Mouse (Mus musculus) CH12.LX (cell line): ENCODE results near the gene Rhoq. TPM values are rescaled to one million over a fixed set of nuclear protein-coding genes. Genes with fewer than 3 reads are reported as not detected.

Experiments
- DNase-seq: peaks from one replicate; pipeline ENCODE4 v3.0.0-alpha.2; 2013; ENCODE audit errors: extremely low read depth
- H3K27ac ChIP-seq: 2 replicates; pipeline ENCODE4 v1.5.1; 2012; ENCODE audit warnings: low read depth, mild to moderate bottlenecking, control low read depth, moderate library complexity; ENCODE audit not compliant: insufficient read depth
- H3K27me3 ChIP-seq: replicated peaks from 2 replicates; pipeline ENCODE3; 2012; ENCODE audit warnings: inconsistent platforms
- H3K36me3 ChIP-seq, 2 experiments: replicated peaks in 1 of 2; 2 replicates each; pipeline versions ENCODE3 to v1.6.1; 2012; ENCODE audit warnings: inconsistent platforms in 1 of 2, low read length in 1 of 2, mild to moderate bottlenecking in 1 of 2, mixed read lengths in 1 of 2, moderate library complexity in 1 of 2; ENCODE audit not compliant: control insufficient read depth in 1 of 2, insufficient read depth in 1 of 2
- H3K4me1 ChIP-seq, 2 experiments: 2 replicates each; pipeline ENCODE4 v1.6.1; 2012; ENCODE audit warnings: inconsistent platforms in 1 of 2, moderate library complexity in 1 of 2; ENCODE audit not compliant: insufficient read depth in 2 of 2, control insufficient read depth in 1 of 2
- H3K4me2 ChIP-seq: 2 replicates; pipeline ENCODE4 v1.6.1; 2012; ENCODE audit warnings: low read depth, mild to moderate bottlenecking, control low read depth; ENCODE audit not compliant: poor library complexity, insufficient read depth, severe bottlenecking
- H3K4me3 ChIP-seq, 3 experiments: fragments of 150-350 bp in 1 of 3; sonication (generic) in 1 of 3; replicated peaks in 1 of 3; 2 replicates each; pipeline versions ENCODE3 to v1.5.1; 2011 to 2012; ENCODE audit warnings: low read depth in 2 of 3, low read length in 2 of 3, mild to moderate bottlenecking in 2 of 3, moderate library complexity in 2 of 3, control low read depth in 1 of 3, improper control_type of control experiment in 1 of 3, inconsistent platforms in 1 of 3, mixed read lengths in 1 of 3; ENCODE audit not compliant: poor library complexity in 1 of 3
- H3K79me2 ChIP-seq: replicated peaks from 2 replicates; pipeline ENCODE4 v1.6.1; 2012; ENCODE audit warnings: mild to moderate bottlenecking, moderate library complexity; ENCODE audit not compliant: control insufficient read depth, poor library complexity, insufficient read depth, severe bottlenecking; ENCODE audit errors: extremely low read depth
- H3K9ac ChIP-seq: 2 replicates; pipeline ENCODE4 v1.6.1; 2012; ENCODE audit warnings: low read depth, mild to moderate bottlenecking, control low read depth, moderate library complexity; ENCODE audit not compliant: insufficient read depth
- H3K9me3 ChIP-seq: replicated peaks from 2 replicates; pipeline ENCODE3; 2012; ENCODE audit warnings: low read length, inconsistent platforms, mixed read lengths
- BHLHE40 ChIP-seq: IDR thresholded peaks from 2 replicates; pipeline ENCODE4 v1.6.1; 2011; ENCODE audit warnings: mild to moderate bottlenecking, low read depth, low read length, improper control_type of control experiment
- CHD1 ChIP-seq: IDR thresholded peaks from 2 replicates; pipeline ENCODE4 v1.6.1; 2012; ENCODE audit warnings: low read depth, low read length, improper control_type of control experiment, inconsistent platforms
- E2F4 ChIP-seq: IDR thresholded peaks from 2 replicates; pipeline ENCODE4 v1.6.1; 2011; ENCODE audit warnings: low read depth, low read length, improper control_type of control experiment; ENCODE audit not compliant: insufficient replicate concordance
- ELF1 ChIP-seq: IDR thresholded peaks from 2 replicates; pipeline ENCODE4 v1.6.1; 2014; ENCODE audit warnings: low read depth, mild to moderate bottlenecking, inconsistent platforms, low read length, improper control_type of control experiment
- IRF4 ChIP-seq: IDR thresholded peaks from 2 replicates; pipeline ENCODE4 v1.6.1; 2014; ENCODE audit warnings: low read depth, mild to moderate bottlenecking, inconsistent platforms, low read length, improper control_type of control experiment
- JUND ChIP-seq: conservative IDR thresholded peaks from 2 replicates; pipeline ENCODE4 v1.6.1; 2011; ENCODE audit warnings: low read depth, low read length, improper control_type of control experiment
- MAFK ChIP-seq: IDR thresholded peaks from 2 replicates; pipeline ENCODE4 v1.6.1; 2011; ENCODE audit warnings: low read length, improper control_type of control experiment; ENCODE audit not compliant: insufficient replicate concordance
- MAZ ChIP-seq: IDR thresholded peaks from 2 replicates; pipeline ENCODE4 v1.6.1; 2012; ENCODE audit warnings: low read depth, mild to moderate bottlenecking, inconsistent platforms, low read length, improper control_type of control experiment, moderate library complexity
- MEF2A ChIP-seq: IDR thresholded peaks from 2 replicates; pipeline ENCODE4 v1.6.1; 2014; ENCODE audit warnings: low read depth, mild to moderate bottlenecking, inconsistent platforms, low read length, improper control_type of control experiment, borderline replicate concordance
- RAD21 ChIP-seq: IDR thresholded peaks from 2 replicates; pipeline ENCODE4 v1.6.1; 2011; ENCODE audit warnings: low read depth, mild to moderate bottlenecking, low read length, improper control_type of control experiment, moderate library complexity
- SIN3A ChIP-seq: IDR thresholded peaks from 2 replicates; pipeline ENCODE4 v1.6.1; 2012; ENCODE audit warnings: low read length, improper control_type of control experiment, inconsistent platforms
- SMC3 ChIP-seq: IDR thresholded peaks from 2 replicates; pipeline ENCODE4 v1.6.1; 2011; ENCODE audit warnings: low read depth, low read length, improper control_type of control experiment
- TCF12 ChIP-seq: IDR thresholded peaks from 2 replicates; pipeline ENCODE4 v1.6.1; 2014; ENCODE audit warnings: low read depth, mild to moderate bottlenecking, inconsistent platforms, low read length, improper control_type of control experiment
- UBTF ChIP-seq: IDR thresholded peaks from 2 replicates; pipeline ENCODE4 v1.6.1; 2012; ENCODE audit warnings: low read depth, mild to moderate bottlenecking, inconsistent platforms, low read length, improper control_type of control experiment, moderate library complexity
- ZC3H11A ChIP-seq: IDR thresholded peaks from 2 replicates; pipeline ENCODE4 v1.6.1; 2012; ENCODE audit warnings: low read depth, mild to moderate bottlenecking, inconsistent platforms, low read length, improper control_type of control experiment
- ZKSCAN1 ChIP-seq: IDR thresholded peaks from 2 replicates; pipeline ENCODE4 v1.6.1; 2012; ENCODE audit warnings: low read depth, inconsistent platforms, low read length, improper control_type of control experiment, borderline replicate concordance
- ZMIZ1 ChIP-seq: IDR thresholded peaks from 2 replicates; pipeline ENCODE4 v1.6.1; 2012; ENCODE audit warnings: low read depth, mild to moderate bottlenecking, inconsistent platforms, low read length, improper control_type of control experiment
- ZNF384 ChIP-seq: IDR thresholded peaks from 2 replicates; pipeline ENCODE4 v1.6.1; 2012; ENCODE audit warnings: low read depth, low read length, improper control_type of control experiment, inconsistent platforms
- dilution Hi-C: fragments of 300-500 bp; cut with MboI; formaldehyde crosslinking; loops from 2 replicates; pipeline ENCODE4 v1.14.3; 2020; ENCODE audit warnings: low sequenced_read_pairs; ENCODE audit not compliant: extremely low pct_unique_long_range_greater_than_20kb, extremely low pct_ligation_motif_present
- in situ Hi-C: fragments of 300-500 bp; cut with MboI; formaldehyde crosslinking; loops from 3 replicates; pipeline ENCODE4 v1.14.3; 2019; ENCODE audit warnings: low sequenced_read_pairs, low pct_ligation_motif_present, low pct_unique_long_range_greater_than_20kb, mixed read lengths
- polyA plus RNA-seq: library from polyadenylated mRNA; unstranded; fragments of >175 nt; gene quantifications from 2 replicates; pipeline ENCODE4 v1.2.1, GENCODE M21; 2012; ENCODE audit warnings: low read depth; ENCODE audit not compliant: insufficient read length
- total RNA-seq, 2 experiments: library from RNA; depleted of rRNA; stranded (reverse); fragments of 300-350 nt in 1 of 2; fragments of >200 nt in 1 of 2; gene quantifications; 2 replicates each; pipeline ENCODE4 v1.2.3; 2012 to 2014

The Rhoq gene
- total and polyA plus RNA-seq, 3 experiments: 18.8 to 24.4 (median 23.2) TPM

DNA sequence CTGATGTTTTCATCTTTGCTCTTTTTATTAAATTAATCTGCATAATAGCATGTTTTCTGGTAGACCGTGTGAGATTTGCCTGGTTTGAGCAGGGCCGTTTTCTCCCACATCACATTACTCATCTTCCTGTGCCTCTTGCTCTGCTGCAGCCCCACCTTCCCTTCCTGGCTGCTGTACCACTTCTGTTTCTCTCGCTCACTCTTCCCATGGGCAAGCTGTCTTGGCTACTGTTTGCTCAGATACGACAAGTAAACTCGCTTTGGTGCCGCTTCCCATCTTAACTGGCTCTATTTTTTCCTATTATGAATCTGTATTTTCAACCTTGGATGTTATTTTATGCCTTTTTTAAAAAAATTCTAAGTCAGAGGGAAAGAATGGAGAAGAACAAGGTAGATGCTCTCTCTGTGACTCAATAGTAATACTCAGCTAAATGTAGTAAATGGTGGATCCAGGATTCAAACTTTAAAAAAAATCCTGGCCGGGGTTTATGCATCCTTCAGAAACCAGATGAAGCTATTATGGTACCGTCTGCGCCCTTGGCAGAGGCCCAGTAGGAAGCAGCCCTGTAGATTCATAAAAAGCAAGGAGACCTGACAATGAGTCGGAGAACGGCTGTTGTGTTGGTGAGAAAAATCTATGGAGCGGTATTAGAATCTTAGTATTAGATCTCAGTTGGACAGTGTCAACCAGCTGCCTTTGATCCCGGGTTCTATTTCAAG is 48.6 kb downstream of the Rhoq start:
- Histone ChIP-seq H3K4me1 (no peaks in the 10 kb centered on the region), H3K9me3 (peaks cover 1% of the 10 kb centered on the region), H3K27ac (no peak overlapping the region), H3K36me3 (peaks cover 17 to 52% of the 10 kb centered on the region in 2 experiments), H3K4me2 (no peak overlapping the region), H3K79me2 (no peaks in the 10 kb centered on the region), H3K27me3 (no peaks in the 10 kb centered on the region), H3K4me3 (no peak overlapping the region), H3K9ac (no peak overlapping the region)
- in situ Hi-C loops (no loop called here), dilution Hi-C loops (no loop called here)
- TF ChIP-seq BHLHE40: no peak
- no peak for DNase-seq

DNA sequence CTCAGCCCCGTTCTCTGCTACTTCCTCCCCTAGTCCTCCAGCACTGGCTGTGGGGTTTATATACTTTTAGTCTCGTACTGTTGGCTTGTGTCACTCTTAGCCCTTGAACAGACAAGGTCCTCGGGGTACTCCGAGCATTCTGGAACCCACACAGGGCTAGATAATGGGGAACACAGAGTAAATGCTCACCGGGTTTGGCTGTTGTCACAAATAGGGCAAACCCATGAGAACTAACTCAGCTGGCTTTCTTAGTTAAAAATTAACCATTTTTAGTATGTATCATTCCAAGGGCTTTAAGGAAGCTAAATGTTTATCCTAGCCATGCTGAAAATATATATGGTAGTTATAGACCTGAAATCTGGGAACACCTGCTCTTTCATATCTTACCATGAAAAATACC is 56.8 kb downstream of the Rhoq start:
- Histone ChIP-seq H3K4me3 (no peak overlapping the region), H3K9ac (no peak overlapping the region), H3K27me3 (no peaks in the 10 kb centered on the region), H3K27ac (no peak overlapping the region), H3K4me1 (peaks cover 5 to 12% of the 10 kb centered on the region in 2 experiments), H3K36me3 (peaks cover 28 to 67% of the 10 kb centered on the region in 2 experiments), H3K4me2 (no peak overlapping the region), H3K79me2 (peaks cover 17% of the 10 kb centered on the region; the same call in 1 of the 2 replicates), H3K9me3 (peaks cover 1% of the 10 kb centered on the region)
- DNase-seq: no peak
- in situ Hi-C loops: loop anchor here (5.0 kb wide), 1 partner anchor 42 kb away; no protein-coding TSS in a partner anchor
- dilution Hi-C loops: no loop called here
- TF ChIP-seq SMC3: no peak
- TF ChIP-seq JUND: no peak
- TF ChIP-seq SIN3A: no peak
- TF ChIP-seq IRF4: no peak
- TF ChIP-seq E2F4: no peak
- TF ChIP-seq ZNF384: no peak
- no peak for TF ChIP-seq MAZ
- TF ChIP-seq ZMIZ1: no peak
- no peak for TF ChIP-seq ELF1
- no peak for TF ChIP-seq CHD1
- TF ChIP-seq TCF12: no peak
- no peak for TF ChIP-seq ZKSCAN1
- TF ChIP-seq BHLHE40: no peak
- TF ChIP-seq ZC3H11A: no peak
- TF ChIP-seq UBTF: no peak
- TF ChIP-seq MEF2A: no peak
- TF ChIP-seq RAD21: no peak
- TF ChIP-seq MAFK: no peak
